Mouse (Mus musculus) limb, embryonic 15.5 days (tissue): ENCODE measurements at regions not wholly inside any gene's neighbourhood (a gene's known extent, or its start where the extent isn't known, plus 50 kb on each side); places are given as distances from the start of the nearest gene placed in this dataset.

Experiments used
- ATAC-seq: fragments of 200-750 bp; cut with Nextera tagmentation; 2 replicates; pipeline ENCODE4 v1.8.0; 2017; ENCODE audit warnings: low read depth, moderate TSS enrichment; ENCODE audit not compliant: insufficient number of reproducible peaks, low FRiP score, low TSS enrichment
- H3K27ac ChIP-seq: fragments of 300-500 bp; sonication (generic); 2 replicates; pipeline ENCODE4 v1.5.1; 2015; ENCODE audit warnings: moderate library complexity, mild to moderate bottlenecking, inconsistent platforms
- H3K27me3 ChIP-seq: fragments of 300-500 bp; sonication (generic); 2 replicates; pipeline ENCODE4 v1.6.1; 2015; ENCODE audit warnings: inconsistent platforms
- H3K36me3 ChIP-seq: fragments of 300-500 bp; sonication (generic); 2 replicates; pipeline ENCODE4 v1.6.1; 2015; ENCODE audit warnings: inconsistent platforms
- H3K4me1 ChIP-seq: fragments of 300-500 bp; sonication (generic); 2 replicates; pipeline ENCODE4 v1.6.1; 2015; ENCODE audit warnings: inconsistent platforms
- H3K4me2 ChIP-seq: fragments of 300-500 bp; sonication (generic); 2 replicates; pipeline ENCODE4 v1.6.1; 2015; ENCODE audit warnings: mild to moderate bottlenecking, inconsistent platforms
- H3K4me3 ChIP-seq: fragments of 300-500 bp; sonication (generic); 2 replicates; pipeline ENCODE4 v1.5.1; 2015; ENCODE audit warnings: mild to moderate bottlenecking, inconsistent platforms
- H3K9ac ChIP-seq: fragments of 300-500 bp; sonication (generic); 2 replicates; pipeline ENCODE4 v1.6.1; 2015; ENCODE audit warnings: inconsistent platforms
- H3K9me3 ChIP-seq: fragments of 300-500 bp; sonication (generic); 2 replicates; pipeline ENCODE4 v1.6.1; 2016; ENCODE audit warnings: inconsistent platforms
- WGBS: fragments of 180-500 bp; shearing (Covaris S2); methylation state at CpG from one replicate; pipeline ENCODE4 v1.1.7; 2015; 5-methylcytosine and 5-hydroxymethylcytosine counted together

DNA sequence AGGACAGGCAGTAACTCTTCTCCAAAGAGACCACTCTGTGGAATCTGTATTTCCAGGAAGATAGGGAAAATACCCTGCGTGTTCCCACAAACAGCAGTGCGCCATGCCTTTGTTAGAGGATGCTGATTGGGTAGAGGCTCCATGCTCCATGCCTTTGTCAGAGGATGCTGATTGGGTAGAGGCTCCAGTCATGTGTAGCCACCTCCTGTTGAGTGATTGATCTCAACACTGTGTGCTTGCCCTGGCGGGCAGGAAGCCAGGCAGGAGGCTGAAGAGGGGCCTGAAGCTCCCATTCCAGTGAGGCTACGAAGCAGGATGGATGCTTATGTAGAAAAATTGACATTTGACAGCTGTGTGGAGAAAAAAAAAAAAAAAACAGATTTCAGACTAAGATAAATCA, 131.9 kb upstream of the Prr30 start:
- ATAC-seq: no peak
- H3K27me3 ChIP-seq: no peaks in the 10 kb centered on the region

DNA sequence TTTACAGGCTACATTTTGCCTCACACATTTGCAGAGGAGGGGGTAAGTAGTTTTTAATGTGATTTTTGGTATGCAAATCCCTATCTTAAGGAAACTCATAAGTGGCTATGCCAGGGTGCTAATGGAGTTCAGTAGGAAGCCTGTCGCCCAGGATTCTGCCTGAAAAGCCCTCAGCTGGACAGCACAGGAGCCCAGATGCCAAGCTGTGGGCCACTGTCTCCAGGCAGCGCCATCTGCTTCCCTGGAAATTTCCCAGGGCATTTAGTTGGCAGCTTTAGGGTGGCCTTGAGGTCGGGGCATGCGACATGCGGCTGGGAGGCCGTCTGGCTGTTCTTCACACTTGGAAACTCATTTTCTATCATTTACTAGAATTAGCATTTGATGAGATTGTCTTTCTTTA, 127.3 kb upstream of the Prr30 start:
- H3K9ac ChIP-seq: no peak overlapping the region
- H3K36me3 ChIP-seq: no peaks in the 10 kb centered on the region
- H3K27me3 ChIP-seq: no peaks in the 10 kb centered on the region
- no peaks in the 10 kb centered on the region for H3K9me3 ChIP-seq
- ATAC-seq: no peak
- no peak overlapping the region for H3K4me2 ChIP-seq
- H3K4me1 ChIP-seq: no peaks in the 10 kb centered on the region
- no peak overlapping the region for H3K27ac ChIP-seq
- 83% methylated on average over 6 of the region's 6 CpGs for WGBS
- H3K4me3 ChIP-seq: no peak overlapping the region

More for the DNA sequence above, 131.9 kb upstream of the Prr30 start:
- Histone ChIP-seq H3K4me1 (no peaks in the 10 kb centered on the region), H3K4me2 (no peak overlapping the region), H3K36me3 (no peaks in the 10 kb centered on the region), H3K9ac (no peak overlapping the region), H3K4me3 (no peak overlapping the region), H3K9me3 (no peaks in the 10 kb centered on the region), H3K27ac (no peak overlapping the region)
- WGBS: 70% methylated on average over 4 of the region's 4 CpGs

DNA sequence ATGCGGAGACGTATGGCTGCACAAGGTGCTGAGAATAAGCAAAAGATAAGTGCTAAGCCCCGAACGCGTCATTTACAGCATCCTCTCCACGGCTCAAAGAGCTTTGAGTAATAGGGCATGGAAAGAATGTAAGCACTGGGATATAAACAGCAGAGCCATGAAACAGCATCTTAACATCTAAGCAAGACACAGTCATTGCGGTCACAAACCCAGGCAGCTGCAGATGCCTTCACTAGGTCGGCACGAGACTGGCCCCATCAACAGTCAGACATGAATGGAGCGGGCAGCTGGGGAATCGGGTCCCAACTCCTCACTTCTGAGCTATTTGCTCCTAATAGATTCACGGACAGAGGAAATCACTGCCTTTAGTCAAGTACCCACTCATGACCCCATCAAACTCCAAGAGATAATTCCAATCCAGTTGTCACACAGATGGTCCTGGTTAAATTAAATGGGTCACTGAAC, 126.4 kb upstream of the Prr30 start:
- no peak overlapping the region for H3K4me2 ChIP-seq
- no peaks in the 10 kb centered on the region for H3K36me3 ChIP-seq
- no peak overlapping the region for H3K27ac ChIP-seq
- no peak overlapping the region for H3K4me3 ChIP-seq
- no peaks in the 10 kb centered on the region for H3K4me1 ChIP-seq
- H3K27me3 ChIP-seq: no peaks in the 10 kb centered on the region
- ATAC-seq: no peak
- 28% methylated on average over 12 of the region's 12 CpGs for WGBS
- no peak overlapping the region for H3K9ac ChIP-seq
- no peaks in the 10 kb centered on the region for H3K9me3 ChIP-seq

DNA sequence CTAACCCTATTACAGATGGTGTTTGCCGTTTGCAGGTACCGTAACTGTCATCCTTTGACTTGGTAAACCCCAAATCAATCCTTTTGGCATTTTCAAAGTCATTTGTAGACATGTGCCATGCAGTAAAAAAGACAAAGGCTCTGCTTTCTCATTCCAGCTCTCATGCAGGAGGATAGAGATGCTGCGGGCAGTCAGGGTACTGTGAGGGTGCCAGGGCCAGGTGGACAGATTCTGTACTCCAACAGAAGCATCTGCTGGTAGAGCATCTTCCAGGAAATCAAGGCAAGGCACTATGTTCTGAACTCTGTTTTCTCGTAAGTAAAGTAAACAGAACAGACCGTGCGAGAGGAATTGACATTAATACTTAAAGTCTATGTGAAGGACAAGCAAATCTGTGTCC, 123.2 kb upstream of the Prr30 start:
- Histone ChIP-seq H3K27ac (no peak overlapping the region), H3K4me1 (no peaks in the 10 kb centered on the region), H3K4me2 (no peak overlapping the region), H3K36me3 (no peaks in the 10 kb centered on the region), H3K4me3 (no peak overlapping the region), H3K9me3 (no peaks in the 10 kb centered on the region), H3K27me3 (no peaks in the 10 kb centered on the region), H3K9ac (no peak overlapping the region)
- WGBS: 91% methylated on average over 6 of the region's 6 CpGs
- ATAC-seq: no peak

DNA sequence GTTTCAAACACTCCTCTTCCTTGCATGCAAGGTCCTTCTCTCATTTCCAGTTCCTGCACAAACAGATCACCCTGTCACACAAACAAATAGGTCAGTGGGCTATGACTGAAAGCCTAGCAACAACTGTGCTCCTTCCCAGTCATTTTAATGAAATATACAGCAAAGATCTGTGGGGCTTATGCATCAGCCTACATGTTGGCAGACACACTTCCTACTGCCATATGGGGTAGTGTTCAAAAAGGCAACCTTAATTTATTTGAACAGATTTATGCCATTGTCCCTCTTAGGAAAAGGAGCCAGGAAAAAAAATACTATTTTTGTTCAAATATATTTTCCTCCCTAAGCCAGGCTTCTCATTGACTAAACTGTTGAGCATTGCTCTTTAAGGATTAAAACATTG, 107.8 kb upstream of the Prr30 start:
- H3K9ac ChIP-seq: no peak overlapping the region
- no peak overlapping the region for H3K4me3 ChIP-seq
- H3K27ac ChIP-seq: no peak overlapping the region
- H3K27me3 ChIP-seq: no peaks in the 10 kb centered on the region
- no peaks in the 10 kb centered on the region for H3K9me3 ChIP-seq
- H3K4me1 ChIP-seq: no peaks in the 10 kb centered on the region
- no peaks in the 10 kb centered on the region for H3K36me3 ChIP-seq
- no peak for ATAC-seq
- no peak overlapping the region for H3K4me2 ChIP-seq

DNA sequence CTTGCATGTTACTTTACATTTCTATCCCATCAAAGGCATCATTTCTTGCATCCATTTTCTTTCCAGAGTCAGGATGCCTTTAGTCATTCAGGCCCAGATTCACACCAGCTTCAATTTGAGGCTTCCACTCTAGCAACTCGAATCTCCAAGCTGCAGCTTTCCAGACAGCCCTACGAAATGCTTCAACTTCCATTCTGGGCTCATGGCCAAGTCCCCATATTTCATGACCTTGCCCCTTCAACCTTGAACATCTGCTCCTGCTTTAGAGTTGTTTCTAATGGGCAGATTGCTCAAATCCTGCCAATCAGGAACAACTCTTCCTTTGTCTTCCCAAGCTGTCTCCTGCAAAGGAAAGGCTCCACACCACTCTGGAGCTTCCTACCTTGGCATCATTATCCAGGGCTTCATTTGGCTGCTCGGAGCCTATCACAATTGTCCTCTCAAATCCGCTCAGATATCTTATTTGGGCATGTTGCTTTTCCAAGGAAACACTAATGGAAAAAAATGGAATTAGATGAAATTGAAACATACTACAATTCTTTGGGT, 104.4 kb upstream of the Prr30 start:
- Histone ChIP-seq H3K4me2 (no peak overlapping the region), H3K9ac (no peak overlapping the region), H3K27me3 (no peaks in the 10 kb centered on the region), H3K36me3 (no peaks in the 10 kb centered on the region), H3K9me3 (no peaks in the 10 kb centered on the region), H3K27ac (no peak overlapping the region), H3K4me1 (no peaks in the 10 kb centered on the region), H3K4me3 (no peak overlapping the region)
- ATAC-seq: no peak
- WGBS: 41% methylated on average over 4 of the region's 4 CpGs

DNA sequence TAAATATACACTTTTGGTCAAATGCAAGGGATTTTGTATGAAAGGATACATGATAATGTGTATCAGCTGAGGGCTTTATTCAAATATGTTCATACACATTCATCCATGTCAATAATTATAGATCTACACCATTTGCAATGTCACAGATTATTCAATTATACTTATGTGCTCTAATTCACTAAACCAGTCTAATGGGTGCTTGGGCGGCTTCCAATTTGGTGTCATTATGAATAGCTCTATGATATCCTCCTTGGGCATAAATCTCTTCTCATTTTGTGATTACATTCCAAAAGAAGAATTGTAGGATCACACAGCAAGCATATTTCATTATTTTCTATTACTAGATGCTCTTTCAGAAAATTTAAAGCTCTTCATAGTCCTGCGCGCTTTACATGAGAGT, 97.7 kb upstream of the Prr30 start:
- no peak for ATAC-seq
- WGBS: 87% methylated on average over 3 of the region's 3 CpGs
- Histone ChIP-seq H3K9ac (no peak overlapping the region), H3K4me2 (no peak overlapping the region), H3K27me3 (no peaks in the 10 kb centered on the region), H3K9me3 (no peaks in the 10 kb centered on the region), H3K36me3 (no peaks in the 10 kb centered on the region), H3K27ac (no peak overlapping the region), H3K4me3 (no peak overlapping the region), H3K4me1 (no peaks in the 10 kb centered on the region)

DNA sequence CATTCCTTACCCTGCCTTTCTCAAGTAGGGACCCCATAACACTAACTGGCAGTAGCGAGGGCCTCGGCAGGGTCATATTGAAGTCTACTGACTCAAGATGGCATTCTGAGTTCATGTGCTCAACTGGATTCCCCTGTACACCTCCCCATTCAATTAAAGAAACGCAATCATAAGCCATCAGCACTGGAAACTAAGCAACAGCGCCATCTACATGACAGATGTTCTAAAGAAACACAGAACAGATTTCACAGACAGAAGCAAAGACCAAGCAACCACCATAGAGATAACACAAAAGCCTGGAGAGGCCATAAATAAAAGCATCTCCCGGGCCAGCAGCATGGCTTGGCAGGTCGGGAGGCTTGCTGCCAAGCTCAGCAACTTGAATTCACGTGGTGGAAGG, 94.6 kb upstream of the Prr30 start:
- H3K4me3 ChIP-seq: no peak overlapping the region
- H3K36me3 ChIP-seq: no peaks in the 10 kb centered on the region
- H3K27me3 ChIP-seq: no peaks in the 10 kb centered on the region
- H3K4me2 ChIP-seq: no peak overlapping the region
- H3K9me3 ChIP-seq: no peaks in the 10 kb centered on the region
- H3K4me1 ChIP-seq: no peaks in the 10 kb centered on the region
- H3K27ac ChIP-seq: no peak overlapping the region
- ATAC-seq: no peak
- WGBS: 24% methylated on average over 7 of the region's 7 CpGs
- no peak overlapping the region for H3K9ac ChIP-seq

DNA sequence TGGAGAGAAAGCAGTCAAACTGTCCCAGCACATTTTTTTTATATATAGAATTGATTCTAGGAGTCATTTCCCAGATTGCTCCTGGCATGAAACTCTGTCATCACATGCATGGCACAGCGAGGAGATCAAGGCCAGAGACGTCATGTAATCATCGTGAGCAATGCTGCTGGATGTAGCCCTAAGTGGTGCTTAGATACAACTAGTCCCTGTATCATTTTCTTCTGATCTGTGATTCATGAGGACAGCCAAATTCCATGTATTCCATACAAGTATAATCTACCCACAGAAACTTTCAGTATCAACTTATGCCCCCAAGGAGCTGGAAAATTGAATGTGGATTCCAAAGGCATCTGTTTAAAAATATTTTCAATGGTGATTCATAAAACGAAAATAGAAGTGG, 87.6 kb upstream of the Prr30 start:
- Histone ChIP-seq H3K4me2 (no peak overlapping the region), H3K27ac (no peak overlapping the region), H3K4me3 (no peak overlapping the region), H3K9me3 (no peaks in the 10 kb centered on the region), H3K4me1 (no peaks in the 10 kb centered on the region), H3K27me3 (no peaks in the 10 kb centered on the region), H3K36me3 (no peaks in the 10 kb centered on the region), H3K9ac (no peak overlapping the region)
- ATAC-seq: no peak
- 63% methylated on average over 4 of the region's 4 CpGs for WGBS

DNA sequence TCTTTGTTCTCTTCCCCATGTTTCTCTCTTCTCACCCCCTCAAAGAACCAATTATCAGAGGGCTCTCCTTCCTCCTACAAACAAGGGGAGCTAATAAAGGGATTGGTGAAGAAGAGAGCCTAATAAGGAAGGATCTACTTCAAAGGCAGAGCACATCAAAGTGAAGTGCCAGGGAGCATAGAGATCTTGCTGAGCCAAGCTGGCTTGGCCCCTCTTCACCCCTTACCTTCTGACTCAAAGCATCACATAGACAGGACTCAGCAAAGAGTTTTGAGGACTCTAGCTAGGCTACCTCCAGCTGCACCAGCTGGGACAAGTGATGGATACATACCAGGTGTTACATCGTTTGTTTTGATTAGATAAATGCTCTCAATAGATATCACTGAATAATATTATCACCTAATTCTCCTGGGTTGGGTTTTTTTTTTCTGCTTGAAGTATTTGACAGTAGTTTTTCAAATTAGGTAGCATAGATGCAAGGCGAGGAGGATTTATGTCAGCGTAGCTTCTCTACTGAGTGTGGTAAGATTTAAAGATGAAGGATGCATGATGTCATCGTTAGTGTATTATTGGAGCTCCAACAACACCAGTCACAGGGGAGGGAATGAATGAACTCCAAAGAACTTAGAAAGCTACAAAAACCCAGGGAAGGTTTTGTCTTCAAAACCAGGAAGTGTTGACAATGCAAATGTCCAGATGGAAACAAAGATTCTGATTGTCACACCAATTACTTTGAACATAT, 69.1 kb upstream of the Prr30 start:
- Histone ChIP-seq H3K4me1 (no peaks in the 10 kb centered on the region), H3K9me3 (no peaks in the 10 kb centered on the region), H3K27me3 (no peaks in the 10 kb centered on the region), H3K4me3 (no peak overlapping the region), H3K4me2 (no peak overlapping the region), H3K36me3 (no peaks in the 10 kb centered on the region), H3K9ac (no peak overlapping the region), H3K27ac (no peak overlapping the region)
- WGBS: 55% methylated on average over 4 of the region's 4 CpGs
- no peak for ATAC-seq

DNA sequence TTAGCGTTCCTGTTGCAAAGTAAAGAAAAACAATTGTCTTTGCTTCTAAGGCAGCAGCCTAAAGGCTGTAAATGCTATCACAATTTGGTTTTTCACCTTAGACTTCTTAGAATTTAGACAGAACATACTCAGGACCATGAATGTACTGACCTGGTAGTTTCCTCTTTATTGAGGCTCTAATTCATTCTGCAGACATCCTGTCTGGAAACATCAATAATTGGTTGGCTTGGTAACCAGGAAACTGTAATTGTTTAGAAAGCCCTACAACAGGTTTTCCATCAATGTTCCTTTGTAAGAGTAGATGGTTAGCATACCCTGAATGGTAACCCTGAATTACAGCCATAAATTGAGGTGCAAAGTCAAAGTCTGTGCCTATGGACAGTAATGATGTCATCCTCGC, 67.4 kb upstream of the Prr30 start:
- ATAC-seq: no peak
- no peaks in the 10 kb centered on the region for H3K36me3 ChIP-seq
- H3K4me3 ChIP-seq: no peak overlapping the region
- H3K27ac ChIP-seq: no peak overlapping the region
- no peaks in the 10 kb centered on the region for H3K9me3 ChIP-seq
- H3K4me2 ChIP-seq: no peak overlapping the region
- H3K4me1 ChIP-seq: no peaks in the 10 kb centered on the region
- 74% methylated on average over 2 of the region's 2 CpGs for WGBS
- H3K27me3 ChIP-seq: no peaks in the 10 kb centered on the region
- H3K9ac ChIP-seq: no peak overlapping the region
